Mouse (Mus musculus): Measurements from ENCODE around the gene March10.

- TF ChIP-seq EP300 (IDR thresholded peaks at IDR 0.05; ENCODE audit: low read depth), result no peak
- TF ChIP-seq CTCF (IDR thresholded peaks at IDR 0.05; ENCODE audit: low read depth), result no peak
Measured at GRCm38 (mm10) chr11:105473716-105474351, 17.3 kb upstream of the March10 start.

All from liver, embryonic 14.5 days (tissue).